Mouse (Mus musculus) embryonic fibroblast, embryonic 13.5 days (primary cell): ENCODE data around the gene Atg4b.

Experiments
- CTCF ChIP-seq: IDR thresholded peaks from 2 replicates; pipeline ENCODE4 v1.5.1; 2011; ENCODE audit warnings: mild to moderate bottlenecking, control low read depth, low read length, moderate library complexity, borderline replicate concordance; ENCODE audit not compliant: insufficient read depth
- POLR2A ChIP-seq: IDR thresholded peaks from 2 replicates; pipeline ENCODE4 v1.6.1; 2011; ENCODE audit warnings: low read depth, mild to moderate bottlenecking, control low read depth, low read length, moderate library complexity

DNA sequence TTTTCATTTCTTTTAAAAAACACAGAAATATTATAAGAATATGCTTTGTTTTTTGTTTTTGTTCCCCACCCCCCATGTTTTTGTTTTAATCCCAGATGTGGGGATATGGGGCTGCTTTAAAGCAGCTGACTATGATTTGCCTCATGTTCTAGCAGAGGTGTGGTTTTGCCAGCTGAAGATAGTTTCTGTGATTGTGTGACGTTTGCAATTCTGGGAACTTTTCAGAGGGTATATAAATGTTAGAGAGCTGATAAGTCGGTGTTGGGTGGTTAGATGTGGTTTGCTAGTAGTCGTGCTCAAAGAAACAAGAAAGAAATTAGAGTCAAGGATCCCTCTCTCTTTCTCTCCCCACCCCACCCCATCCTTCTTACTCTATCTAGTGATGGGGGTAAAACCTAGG is 15.4 kb upstream of the Atg4b start:
- TF ChIP-seq CTCF = no peak
- no peak for TF ChIP-seq POLR2A
